Mouse (Mus musculus): Measurements from ENCODE around the gene Meiob. TPM values are rescaled to one million over a fixed set of nuclear protein-coding genes. Genes with fewer than 3 reads are reported as not detected.

The Meiob gene
- under 1 TPM; 0.48 to 0.75 TPM for total RNA-seq (2021)
- long read RNA-seq, experiment 1, partial matches to known transcripts, result 1 of 1 reads
- long read RNA-seq, experiment 1, other reads (novel, unspliced or antisense), result 0 of 1 reads
- long read RNA-seq, experiment 2, partial matches to known transcripts, result 2 of 2 reads
- long read RNA-seq, experiment 2, other reads (novel, unspliced or antisense), result 0 of 2 reads

DNA sequence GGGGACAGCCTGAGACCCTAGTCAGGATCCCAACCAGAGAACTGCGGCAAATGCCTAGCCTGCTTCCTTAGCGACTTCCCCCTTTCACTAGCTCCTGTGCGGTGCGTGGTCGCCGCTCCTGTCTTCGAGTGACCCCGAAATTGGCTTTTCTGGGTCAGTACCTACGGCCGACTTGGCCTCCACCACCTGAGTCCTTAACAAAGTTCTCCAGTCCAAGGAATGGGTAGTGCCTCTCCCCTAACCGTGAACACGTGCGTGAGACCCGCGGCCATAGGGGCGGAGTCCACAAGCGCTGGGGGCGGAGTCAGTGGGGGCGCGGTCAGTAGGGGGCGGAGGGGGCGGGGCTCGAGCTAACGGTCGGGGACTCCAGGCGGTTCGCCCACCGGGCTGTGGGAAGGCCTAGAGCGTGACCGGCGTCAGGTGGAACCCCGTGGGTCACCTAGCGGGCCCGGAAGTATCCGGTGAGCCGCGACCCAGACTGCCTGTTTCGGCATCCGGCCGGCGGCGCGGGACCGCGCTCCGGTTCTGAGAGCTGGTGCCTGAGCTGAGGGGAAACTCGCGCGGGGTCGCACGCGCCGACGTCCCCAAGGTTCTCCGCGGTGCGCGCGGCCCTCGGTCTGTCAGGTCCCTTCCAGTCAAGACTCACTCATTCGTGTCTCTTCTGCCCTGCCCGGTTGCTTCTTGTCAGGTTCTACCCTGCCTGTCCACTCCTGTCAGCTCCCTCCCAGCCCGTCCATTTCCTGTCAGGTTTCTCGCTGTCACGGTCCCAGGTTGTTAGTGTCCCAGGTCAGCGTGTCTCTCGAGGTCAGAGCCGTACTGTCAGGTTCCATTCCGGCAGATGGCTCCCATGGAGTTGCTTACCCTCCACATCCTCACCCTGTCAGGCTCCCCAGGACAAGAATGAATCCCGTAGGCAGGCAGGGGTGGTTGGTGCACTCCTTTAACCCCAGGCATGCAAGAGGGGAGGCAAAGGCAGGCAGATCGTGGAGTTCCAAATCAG is at the start of gene Meiob:
Gene Meiob (plus strand): TSS at position 338 of the 1,000 bp plus-strand sequence.
- peak; percentile 86 for DNase-seq

DNA sequence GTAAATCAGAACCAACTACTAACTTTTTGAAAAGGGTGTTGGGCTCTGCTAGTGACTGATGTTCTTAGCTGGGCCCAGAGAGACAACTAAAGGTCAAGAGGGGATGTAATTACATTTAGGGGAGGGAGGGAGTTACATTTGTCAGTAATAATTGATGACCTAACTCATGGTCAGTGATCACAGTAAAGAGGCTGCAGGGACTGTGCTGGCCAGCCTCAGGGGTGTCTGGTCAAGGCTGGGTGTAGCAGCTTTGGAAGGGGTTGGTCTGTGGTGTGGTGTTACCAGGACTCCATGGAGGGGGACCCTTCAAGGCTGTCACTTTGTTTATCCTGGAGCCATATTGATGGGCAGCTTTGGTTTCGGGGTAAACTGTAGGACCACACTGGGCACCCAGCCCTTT is 46.7 kb upstream of the Meiob start:
- DNase-seq, result no peak

DNA sequence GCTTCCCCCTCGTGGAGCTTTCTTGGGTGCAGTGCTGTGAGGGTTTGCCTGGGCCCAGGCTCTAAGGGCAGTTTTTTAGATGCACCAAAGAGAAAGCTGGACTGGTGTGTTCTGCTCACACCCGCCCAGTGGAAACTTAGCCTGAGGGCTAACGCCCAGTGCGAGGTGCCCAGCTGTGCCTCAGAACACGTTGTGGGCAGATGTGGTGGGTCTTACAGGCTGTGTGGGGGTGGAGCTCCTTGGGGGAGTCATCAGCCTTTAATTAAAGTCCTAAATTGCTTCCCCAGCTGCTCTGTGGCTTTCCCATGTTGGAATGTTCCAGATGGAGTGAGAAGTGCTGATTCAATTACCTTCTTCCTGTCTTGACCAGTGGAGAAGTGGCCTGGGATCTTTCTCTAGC is 43.0 kb upstream of the Meiob start:
- DNase-seq, result no peak

DNA sequence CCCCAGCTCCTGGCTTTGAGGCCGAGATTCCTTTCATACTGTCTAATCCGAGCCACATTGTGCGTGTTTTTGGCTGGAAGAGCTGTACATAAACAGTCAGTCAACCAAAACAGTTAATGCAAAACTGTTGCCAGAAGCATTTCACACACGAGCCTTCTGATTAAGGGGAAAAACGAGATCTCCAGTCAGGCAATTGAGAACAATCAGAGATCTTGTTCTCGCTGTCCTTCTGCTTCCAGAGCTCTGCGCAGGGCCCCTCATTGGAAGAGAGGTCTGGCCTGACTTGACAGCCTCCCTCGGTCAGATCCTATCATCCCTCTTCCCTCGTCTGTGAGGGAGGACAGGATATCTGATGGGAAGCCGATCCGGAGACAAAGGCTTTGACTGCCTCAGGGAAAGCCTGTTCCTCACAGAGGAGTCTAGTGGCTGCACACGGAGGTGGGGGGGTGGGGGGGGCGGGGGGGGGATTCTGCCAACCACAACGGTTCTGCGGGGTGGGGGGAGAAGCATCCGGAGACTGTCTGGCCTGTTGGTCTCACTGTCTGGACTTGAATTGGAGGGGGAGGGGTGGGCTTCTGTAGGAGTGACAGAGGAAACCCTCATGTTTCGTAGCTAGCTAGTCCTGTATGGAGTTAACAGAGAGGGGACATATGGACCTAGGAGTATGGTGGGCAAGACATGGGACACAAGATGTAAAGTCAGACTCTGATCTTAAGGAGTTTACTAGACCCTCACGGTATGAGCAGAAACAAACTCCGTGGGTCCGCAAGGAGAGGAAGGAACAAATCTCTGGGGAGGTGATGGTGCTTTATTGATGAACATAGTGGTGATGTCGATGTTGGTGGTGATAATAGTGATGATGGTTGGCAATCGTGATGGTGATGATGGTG is 38.8 kb upstream of the Meiob start:
- no peak for DNase-seq

DNA sequence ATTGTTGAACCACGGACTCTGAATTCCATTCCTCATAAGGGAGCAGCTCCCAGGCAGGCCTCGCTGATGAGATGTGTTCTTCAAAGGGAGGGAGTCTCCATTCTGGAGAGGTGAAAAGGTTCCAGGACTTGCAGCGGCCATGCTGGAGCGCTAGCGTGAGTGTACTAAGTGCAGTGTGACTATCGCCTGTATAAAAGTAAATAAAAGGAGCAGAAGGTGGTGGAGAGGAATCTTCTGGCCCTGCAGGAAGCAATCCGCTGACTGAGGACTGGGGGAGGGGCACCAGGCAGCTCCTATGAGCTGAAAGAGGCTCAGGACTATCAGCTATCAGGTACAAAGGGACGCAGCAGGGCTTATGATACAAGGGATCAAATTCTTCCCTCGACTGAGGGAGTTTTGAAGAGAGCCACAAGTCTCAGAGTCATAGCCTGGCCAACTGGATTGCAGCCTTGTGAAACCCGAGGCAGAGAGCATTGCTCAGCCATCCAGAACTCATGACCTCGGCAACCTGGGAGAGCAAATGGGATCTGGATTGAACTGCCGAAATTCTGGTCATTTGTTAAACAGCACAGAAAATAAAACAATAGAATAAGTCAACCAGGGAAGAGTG is 37.7 kb upstream of the Meiob start:
- DNase-seq, result no peak

DNA sequence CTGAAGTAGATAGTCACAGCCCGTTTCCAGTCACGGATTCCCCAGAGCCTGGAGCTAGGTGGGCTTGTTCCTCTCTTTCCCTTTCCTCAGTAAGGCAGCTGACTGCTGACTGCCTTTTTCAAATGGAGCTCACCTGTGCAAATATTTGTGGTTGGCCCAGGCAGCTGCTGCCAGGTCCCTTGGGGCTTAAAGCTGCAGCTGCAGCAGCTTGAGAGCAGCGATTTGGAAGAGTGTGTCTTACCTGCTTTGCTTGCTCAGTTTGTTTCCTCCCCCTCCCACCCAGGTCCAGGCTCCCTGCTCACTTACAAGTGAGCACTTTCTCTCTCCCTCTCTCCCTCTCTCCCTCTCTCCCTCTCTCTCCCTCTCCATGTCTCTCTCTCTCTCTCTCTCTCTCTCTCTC is 34.9 kb upstream of the Meiob start:
- DNase-seq, result no peak

DNA sequence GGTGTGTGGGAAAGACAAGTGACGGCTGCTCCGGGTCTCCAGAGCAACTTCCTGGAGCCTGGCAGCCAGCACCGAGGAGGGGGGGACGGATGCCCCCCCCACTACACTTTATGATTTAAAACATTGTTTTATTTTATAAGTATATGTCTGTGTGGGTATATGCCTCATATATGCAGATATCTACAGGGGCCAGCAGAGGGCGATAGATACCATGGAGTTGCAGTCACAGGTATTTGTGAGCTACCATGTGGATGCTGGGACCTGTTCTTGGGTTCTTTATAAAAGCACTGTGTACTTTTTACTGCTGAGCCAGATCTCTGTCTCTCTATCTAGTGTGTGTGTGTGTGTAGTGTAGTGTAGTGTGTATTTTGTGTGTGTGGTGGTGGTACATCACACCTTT is 30.8 kb upstream of the Meiob start:
- DNase-seq, result no peak

DNA sequence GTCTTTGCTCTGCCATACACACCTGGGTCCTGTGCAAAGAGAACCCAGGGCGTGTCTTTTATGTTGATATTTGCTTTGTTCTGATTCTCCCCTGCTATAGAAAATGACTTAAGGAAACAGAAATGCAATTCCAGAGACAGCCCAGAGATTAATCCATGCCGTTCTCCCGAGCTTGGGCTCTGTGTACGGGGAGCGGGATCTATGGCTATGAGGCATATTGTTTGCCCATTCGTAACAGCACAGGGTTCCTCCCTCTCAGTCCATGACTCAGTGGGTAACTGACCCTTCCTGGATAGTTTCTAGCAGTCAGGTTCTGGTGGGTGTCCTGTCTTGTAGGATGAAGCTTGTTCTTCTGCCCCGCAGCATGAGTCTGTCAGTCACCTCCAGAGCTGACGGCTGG is 28.9 kb upstream of the Meiob start:
- DNase-seq, result no peak

DNA sequence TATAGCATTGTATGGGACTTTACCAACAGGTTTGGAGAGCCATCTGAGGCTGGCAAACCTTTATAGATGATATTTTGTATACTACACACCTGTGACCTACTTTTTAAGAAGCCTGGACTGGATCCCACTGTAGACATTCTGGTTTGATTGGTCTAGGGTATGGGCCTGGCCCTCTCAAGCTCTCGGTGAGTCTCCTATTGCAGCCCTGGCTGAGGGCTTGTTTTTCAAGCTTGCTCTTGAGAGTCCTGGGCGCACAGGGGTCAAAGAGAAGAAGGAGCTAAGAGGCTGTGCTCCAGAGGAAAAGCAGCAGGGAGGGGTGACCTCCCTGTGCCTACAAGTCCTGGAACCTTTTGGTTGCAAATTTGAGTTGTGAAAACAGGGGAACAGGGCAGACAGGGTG is 27.0 kb upstream of the Meiob start:
- DNase-seq, result no peak

DNA sequence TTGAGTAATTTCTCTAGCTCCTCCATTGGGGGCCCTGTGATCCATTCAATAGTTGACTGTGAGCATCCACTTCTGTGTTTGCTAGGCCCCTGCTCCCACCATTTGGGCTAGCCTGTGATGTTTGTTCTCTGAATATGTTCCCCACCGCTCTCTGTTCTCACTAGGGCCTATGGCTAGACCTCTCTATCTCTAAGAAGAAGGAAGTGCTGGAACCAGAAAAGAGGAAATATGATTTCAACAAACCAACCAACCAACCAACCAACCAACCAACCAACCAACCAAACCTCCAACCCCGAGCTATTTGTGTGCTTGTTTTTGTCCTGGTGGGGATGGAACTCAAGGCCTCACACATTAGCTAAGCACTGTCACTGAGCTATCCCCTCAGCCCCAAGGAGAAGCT is 23.3 kb upstream of the Meiob start:
- no peak for DNase-seq

DNA sequence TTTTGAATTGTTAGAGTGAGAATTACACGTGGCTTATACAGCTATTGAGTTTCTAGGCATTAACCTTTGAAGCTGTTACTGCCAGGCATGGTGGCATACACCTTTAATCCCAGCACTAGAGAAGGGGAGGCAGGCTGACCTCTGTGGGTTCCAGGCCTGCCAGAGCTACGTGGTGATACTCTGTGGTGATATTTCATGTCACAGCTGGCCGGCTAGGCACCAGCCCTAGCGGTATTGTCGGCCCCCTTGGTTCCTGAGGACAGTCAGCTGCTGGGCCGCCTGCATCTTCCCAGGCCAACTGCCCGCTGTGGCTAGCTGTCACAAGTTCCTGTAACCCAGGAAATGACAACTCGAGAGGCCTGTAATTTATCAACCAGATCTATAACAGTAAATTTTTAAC is 11.9 kb upstream of the Meiob start:
- no peak for DNase-seq

DNA sequence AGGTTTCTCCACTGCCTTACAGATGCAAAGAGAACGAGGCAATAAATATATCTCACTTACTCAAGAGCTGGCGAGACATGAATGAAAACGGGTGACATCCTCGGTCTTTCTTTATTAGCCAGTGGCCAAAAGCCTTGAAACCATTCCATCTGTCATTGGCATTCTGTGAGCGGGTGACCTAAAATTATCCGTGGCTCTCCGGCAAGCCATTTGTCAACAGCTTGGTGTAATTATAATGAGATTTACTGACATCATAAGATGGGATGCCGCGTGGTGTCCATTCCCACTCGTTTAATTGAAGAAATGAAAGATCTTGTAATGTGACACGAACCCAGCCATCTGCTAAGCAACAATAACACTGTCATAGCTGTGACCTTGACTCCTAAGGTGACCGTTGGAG is 9.3 kb upstream of the Meiob start:
- peak; percentile 19 for DNase-seq

DNA sequence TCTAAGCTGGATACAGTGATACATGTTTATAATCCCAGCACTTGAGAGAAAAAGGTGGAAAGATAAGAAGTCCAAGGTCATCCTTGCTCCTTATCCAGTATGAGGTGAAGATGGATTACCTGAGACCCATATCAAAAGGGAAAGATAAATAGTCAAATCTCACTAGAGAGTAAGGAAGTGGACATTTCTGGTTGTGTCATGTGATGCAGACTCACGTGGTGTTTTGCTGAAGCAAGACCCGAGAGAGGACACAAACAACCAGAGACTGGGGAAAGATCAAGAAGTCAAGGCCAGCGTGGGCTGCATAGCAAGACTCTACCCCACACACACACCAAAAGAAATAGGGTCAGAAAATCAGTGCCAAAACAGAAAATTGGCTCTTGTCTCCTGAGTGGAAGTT is 7.1 kb upstream of the Meiob start:
- no peak for DNase-seq

DNA sequence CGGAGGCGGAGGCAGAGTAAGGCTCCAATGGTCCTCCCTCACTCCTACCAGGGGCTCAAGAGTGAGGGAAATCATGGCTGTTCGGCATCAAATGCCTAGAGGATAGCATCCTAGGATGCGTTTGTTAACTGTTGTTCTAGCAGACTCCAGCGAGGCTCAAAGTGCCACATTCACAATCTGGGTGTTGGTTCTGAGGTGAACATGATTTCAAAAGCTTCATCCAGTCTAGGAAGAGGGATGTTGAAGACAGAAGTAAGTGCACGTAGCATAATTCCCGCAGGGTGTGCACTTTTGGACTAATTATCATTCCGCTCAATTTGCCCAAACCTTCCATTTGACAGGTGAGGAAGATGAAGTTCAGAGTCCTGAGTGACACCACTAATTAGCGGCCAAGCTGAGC is 5.9 kb upstream of the Meiob start:
- no peak for DNase-seq

DNA sequence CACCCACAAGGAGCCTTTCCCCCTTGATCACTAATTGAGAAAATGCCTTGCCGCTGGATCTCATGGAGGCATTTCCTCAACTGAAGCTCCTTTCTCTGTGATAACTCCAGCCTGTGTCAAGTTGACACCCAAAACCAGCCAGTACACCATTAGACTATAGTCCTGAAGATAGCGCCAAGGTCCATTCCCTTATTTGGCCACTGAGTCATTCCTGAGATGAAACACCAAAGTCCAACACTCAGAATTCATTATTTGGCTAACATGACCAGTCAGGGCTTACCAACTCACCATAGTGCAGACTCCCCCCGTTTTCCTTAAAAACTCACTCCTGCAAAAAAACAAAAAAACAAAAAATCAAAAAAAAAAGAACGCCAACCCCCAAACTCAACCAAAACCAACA is 4.6 kb upstream of the Meiob start:
- DNase-seq, result no peak

DNA sequence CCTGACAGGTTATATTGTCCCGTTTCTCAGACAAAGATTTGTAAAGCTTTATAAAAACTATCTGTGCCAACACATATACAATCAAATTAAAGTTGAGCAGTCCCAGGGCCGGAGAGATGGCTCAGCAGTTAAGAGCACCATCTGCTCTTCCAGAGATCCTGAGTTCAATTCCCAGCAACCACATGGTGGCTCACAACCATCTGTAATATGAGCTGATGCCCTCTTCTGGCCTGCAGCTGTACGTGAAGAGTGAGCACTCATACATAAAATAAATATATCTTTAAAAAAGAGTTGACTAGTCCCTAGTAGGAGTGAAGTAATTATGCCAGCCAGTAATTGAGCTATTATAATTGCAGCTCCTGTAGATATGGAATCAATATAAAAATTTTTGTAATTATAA is 3.6 kb upstream of the Meiob start:
- DNase-seq, result no peak

DNA sequence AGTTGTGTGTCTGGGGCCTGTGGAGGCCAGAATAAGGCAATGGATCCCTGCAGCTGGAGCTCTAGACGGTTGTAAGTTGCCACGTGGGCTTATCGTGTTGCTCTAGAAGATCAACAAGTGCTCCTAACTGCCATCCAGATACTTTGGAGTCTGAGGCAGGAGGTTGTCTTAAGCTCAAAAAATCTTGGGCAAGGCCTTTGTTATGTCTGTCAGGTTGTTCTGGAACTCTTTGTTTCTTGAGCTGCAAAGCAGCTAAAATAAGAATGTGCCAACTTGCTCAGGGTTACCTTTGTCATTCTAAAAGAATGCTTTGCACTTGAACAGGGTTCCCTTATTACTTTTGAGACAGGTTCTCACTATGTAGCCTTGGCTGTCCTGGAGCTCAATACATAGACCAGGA is 7.1 kb downstream of the Meiob start:
- DNase-seq, result no peak

DNA sequence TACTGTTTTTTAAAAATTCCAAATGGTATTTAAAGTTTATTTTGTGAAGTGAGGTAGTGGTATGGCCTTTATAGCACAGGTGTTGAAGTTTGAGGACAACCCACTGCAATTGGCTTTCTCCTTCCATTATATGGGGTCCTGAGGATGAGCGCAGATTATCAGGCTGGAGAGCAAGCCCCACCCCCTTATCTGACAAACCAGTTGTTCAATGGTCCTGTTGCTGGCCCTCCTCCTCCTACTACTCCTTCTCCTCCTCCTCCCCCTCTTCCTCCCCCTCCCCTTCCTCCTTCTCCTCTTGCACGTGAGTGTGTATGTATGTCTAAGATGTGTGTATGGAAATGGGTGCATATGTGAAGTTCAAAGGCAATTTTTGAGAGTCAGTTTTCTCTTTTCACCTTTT is 8.1 kb downstream of the Meiob start:
- DNase-seq, result no peak

DNA sequence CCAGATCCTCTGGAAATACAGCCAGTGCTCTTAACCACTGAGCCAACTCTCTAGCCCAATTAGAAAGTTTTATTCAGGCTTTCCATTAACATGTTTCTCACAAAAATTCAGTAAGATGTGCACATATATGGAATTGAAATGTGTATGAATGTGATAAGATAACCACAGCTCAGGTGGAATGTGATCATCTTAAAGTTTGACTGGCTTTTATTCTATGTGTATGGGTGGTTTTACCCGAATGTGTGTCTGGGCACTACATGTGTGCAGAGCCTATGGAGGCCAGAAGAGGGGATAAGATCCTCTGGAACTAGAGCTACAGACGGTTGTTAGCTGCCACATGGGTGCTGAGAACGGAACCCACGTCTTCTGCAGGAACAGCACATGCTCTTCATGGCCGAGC is 11.2 kb downstream of the Meiob start:
- DNase-seq, result no peak

DNA sequence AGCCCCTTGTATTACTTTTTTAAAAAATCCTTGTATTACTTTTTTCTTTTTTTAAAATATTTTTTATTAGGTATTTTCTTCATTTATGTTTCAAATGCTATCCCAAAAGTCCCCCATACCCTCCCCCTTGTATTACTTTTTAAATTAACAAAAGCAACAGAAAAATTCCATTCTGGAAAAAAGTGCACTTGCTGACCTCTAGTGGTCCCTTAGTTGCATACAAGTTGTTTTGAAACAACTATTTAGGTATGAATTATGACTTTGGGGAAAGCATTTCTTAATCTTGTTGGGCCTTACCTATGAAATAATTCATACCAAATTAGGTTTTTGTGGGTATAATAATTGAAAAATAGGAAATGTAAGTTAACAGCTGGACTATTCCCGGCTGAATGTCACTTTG is 13.4 kb downstream of the Meiob start:
- DNase-seq, result no peak

DNA sequence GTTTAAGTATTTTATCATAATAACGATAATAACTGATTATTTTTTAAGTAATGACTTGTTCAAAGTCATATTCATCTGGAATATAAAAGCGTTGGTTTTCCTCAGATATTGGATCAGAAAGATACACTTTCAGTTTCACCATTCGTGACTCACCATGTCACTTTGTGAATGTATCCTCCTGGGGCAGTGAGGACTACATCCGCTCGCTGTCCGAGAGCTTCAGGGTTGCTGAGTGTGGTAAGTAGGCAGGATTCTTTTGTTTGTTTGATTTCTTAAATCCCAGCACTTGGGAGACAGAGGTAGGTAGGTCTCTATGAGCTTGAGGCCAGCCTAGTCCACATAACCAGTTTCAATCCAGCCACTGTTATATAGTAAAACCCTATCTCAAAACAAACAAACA is 14.1 kb downstream of the Meiob start:
- DNase-seq, result no peak

DNA sequence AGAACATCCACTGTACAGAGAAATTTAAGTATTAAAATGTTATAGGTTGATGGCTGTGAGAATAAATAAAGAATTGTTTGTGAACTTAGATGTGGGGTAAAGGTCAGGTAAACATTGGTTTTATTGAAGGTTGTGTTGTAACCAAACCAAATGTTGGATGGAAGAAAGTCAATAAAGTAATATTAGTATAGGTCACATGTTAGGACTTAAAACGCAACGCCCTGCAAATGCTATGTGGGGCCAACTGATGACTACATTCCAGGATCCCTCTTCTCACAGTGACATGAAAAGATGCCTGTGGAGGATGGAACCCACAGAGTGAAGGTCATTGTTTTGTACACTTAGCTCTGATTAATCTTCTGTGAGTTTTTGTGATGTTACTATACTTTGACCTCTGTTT is 15.4 kb downstream of the Meiob start:
- DNase-seq, result no peak
